Mouse (Mus musculus) ES-E14 (cell line): Measurements from ENCODE around the gene Antxr1.

ENCODE experiments used
- CHD2 ChIP-seq: IDR thresholded peaks from 2 replicates; pipeline ENCODE4 v1.6.1; 2014; ENCODE audit warnings: mild to moderate bottlenecking, low read depth, low read length, inconsistent platforms
- HCFC1 ChIP-seq: IDR thresholded peaks from 2 replicates; pipeline ENCODE4 v1.6.1; 2012; ENCODE audit warnings: low read length, inconsistent platforms, borderline replicate concordance; ENCODE audit not compliant: insufficient read depth
- ZNF384 ChIP-seq: IDR thresholded peaks from 2 replicates; pipeline ENCODE4 v1.6.1; 2012; ENCODE audit warnings: low read depth, low read length, inconsistent platforms

DNA sequence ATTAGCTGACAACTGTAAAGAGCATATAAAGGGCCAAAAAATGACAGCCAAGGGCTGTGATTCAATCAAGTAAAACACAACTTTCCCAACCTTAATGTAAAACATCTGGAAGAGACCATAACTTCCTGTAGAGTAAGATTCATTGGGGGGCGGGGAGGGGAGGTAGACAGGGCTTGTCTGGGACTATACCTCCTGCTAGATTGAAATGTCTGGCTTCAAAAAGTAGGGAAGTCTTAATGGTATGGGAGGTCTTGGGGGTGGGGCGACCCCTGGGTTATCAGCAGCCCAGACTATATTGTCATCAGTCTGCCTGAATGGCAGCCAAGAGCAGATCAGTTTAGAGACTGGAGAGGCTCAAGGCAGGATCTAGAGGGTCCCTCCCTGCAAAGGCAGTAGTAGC, 63.4 kb downstream of the Antxr1 start:
- TF ChIP-seq CHD2 (no peak), ZNF384 (no peak), HCFC1 (no peak)
